Mouse (Mus musculus) cerebellum, postnatal 14 days (tissue): ENCODE data around the gene Treml1.
A peak's percentile ranks its signal among the peaks of the same experiment; 100 is the strongest.
"Not testable (repeated sequence)": the region's sequence is repeated elsewhere in the genome, so short reads cannot be mapped to it uniquely, and the experiment has no call there.

Source experiments
- DNase-seq, 2 experiments: peaks; one replicate each; pipeline ENCODE4 v3.0.0; 2021; ENCODE audit warnings: mixed read lengths in 2 of 2

The Treml1 gene

DNA sequence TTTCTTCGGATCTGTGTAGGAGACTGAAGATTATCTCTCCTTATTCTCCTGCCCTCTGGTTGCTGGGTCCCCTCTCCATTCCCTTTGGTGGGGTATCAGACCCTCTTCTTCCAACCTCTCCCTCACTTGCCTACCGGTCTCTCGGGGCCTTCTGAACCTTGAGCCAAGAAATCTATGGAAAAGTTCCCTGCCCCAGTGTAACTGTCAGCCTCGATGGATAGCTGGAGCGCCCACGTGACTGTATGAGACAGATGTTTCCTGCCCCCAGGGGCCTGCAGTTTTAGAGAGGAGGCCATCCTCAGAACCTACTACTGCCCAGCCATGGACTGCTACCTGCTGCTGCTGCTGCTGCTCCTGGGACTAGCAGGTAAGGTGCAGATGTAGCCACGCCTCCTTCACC lies at the start of gene Treml1:
TSS of gene Treml1 (plus strand) at position 301 of the 400 bp plus-strand sequence.
- DNase-seq: no peak

DNA sequence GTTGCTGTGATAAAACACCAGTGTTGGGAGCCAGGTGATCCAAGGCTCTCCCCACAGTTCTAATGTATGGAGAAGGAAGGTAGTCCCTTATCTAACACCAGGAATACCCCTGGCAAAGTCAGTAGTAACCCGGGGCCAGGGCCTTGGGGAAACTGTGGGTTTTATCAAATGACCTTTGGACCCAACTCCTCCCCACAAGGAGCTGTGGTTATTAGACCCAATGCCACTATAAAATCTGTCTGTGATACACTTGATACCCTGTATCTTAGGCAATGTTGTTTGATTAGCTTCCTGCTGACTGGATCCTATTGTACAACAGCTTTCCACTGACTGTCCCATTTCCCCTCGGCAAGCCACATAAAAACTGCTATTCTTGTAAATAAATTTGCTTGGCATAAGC lies 47.6 kb upstream of the Treml1 start:
- DNase-seq: no peak

DNA sequence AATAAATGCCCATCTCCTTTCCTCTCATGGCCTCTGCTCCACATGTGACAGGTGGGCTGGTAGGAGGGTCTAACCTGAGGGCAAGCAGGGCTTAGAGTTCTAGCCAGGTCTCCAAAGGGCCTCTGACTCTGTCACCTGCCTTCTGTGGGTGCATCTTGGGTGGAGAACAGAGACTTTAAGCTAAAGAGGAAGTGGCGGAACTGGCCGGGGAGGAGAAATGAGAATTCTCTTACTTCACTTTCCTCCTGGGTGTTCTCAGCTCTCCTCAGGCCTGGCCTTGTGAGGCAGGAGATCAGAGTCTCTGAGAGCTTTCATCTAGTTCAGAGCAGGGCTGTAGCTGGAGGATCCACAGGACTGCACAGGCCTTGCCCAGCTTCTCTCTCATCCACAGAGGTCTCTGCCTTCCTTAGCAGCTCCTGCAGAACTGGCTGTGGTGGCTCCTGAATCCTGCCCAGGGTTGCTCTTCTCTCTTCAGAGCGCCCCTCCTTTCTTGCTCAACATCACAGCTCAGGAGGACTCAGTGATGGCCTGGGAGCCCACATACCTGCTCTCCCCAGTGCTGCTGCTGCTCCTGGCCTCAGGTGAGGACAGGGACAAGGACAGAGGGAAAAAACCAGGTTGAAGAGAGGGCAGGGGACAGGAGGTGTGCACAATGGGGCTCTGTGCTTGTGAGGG lies 43.7 kb upstream of the Treml1 start, which contains the start of gene B430306N03Rik:
TSS of gene B430306N03Rik (plus strand) at position 237 of the 675 bp plus-strand sequence.
- not testable (repeated sequence) for DNase-seq

DNA sequence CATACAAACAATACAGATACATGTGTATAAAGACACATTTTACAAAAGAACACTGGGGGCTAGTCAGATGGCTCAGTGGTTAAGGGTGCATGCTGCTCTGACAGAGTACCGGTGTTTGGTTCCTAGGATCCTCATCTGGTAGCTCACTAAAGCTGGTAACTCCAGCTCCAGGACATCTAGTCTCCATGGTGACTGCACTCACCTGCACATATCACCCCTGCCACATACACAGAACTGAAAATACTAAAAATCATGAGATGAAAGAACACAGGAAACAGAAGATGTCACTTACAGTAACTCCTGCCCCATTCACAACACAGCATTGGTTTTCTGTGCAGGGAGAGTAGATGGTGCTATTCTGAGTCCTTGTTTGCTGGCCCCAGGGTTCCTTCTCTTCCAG lies 41.0 kb upstream of the Treml1 start:
- DNase-seq: no peak

DNA sequence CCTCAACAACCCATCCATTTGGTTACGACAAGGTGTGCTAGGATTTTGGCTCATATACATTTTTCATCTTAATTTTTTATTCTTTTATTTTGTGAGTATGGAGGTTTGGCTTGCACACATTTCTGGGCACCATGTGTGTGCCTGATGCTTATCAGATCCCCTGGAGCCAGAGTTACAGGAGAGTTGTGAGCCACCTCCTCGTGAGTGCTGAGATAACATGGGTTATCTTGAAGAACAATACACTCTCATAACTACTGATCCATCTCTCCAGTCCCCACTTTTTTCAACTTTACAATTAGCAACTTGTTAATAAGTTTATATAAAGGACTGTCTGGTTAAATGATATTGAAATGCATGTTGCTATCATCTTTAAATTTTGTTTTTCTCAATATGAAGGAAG lies 38.4 kb upstream of the Treml1 start:
- no peak for DNase-seq

DNA sequence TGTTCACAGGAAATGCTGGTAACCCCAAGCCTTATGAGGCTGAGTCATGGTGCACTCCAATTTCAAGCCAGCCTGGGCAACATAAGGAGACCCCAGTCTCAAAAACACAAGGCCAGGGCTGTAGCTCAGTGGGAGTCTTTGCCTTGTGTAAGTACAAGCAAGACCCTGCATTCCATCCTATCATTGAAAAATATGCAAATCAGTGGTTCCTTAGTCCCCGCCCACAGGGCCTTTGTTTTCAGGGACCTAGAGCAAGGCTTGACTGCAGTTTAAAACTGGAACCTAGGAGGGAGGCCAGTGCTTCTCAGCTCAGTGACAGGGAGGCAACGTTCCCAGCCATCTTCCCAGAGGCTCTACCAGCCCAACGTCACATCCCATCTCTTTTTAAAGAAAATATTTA lies 36.5 kb upstream of the Treml1 start:
- no peak for DNase-seq

DNA sequence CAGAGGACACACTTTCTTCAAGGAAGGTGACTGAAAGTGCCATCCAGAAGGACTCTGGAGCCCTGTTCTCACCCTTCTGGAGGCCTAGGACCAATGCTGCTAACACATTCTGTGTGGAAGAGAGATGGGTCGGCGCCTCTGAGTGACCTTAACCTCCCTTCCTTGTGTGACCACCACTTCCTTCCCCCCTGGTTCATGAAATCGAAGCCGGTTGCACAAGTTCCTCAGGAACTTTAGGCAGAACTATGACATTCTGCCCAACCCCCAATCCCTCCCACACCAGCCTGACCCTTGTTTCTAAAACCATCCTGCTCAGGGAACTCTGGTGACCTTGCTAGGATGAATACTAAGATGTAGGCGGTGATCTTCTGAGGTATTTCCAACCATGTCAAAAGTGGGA lies 35.5 kb upstream of the Treml1 start:
- DNase-seq: no peak

DNA sequence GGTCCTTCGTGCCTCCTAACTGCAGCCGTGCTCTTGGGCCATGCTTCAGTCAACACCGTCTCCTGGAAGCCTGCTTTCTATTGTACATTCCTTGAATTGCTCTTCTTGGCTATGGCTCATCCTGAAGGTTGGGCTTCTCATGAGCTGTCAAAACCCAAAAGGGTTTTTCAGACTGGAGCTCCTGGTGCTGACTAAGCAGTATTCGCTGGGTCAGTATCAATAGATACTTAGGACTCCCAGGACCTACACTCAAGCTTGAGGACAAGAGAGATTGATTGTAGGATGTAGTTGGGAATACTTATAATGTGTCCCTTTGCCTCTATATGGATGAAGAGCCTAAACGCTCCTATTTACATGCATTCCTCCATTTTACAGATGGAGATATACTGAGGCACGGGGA lies 34.6 kb upstream of the Treml1 start:
- no peak for DNase-seq

DNA sequence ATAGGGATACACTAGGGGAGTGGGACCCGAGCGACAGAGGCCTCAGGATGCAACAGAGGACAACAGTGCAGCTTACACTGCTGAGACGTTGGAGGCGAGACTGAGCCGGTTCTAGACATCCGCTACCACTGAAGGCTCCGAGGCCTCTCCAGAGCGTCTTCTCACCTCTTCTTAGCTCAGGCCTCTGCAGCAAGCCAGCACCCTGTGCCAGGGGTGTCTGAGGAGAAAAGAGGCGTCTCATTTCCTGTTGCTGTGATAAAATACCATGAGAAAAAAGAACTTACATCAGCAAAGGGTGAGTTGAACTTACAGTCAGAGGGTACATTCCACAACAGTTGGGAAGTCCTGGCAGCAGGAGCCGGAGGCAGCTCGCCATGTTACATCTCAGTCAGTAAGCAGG lies 34.1 kb upstream of the Treml1 start:
- DNase-seq: no peak

DNA sequence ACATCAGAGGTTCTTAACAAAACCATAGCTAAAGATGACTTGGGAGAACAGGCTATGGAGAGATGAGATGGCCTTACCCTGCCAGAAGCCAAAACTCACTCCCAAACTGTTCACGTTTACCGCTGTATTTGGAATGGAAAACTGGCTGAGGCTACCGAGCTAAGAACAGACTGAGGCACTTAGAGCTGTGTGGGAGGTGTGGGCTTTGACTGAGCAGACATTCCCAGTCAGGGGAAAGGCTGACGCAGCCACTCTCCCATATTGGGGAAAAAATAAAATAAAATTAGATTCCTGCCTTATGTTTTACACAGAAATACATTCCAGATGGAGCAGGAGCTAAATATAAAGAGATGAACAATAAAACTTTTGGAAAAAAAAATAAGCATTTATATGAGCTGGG lies 33.1 kb upstream of the Treml1 start:
- DNase-seq: no peak

DNA sequence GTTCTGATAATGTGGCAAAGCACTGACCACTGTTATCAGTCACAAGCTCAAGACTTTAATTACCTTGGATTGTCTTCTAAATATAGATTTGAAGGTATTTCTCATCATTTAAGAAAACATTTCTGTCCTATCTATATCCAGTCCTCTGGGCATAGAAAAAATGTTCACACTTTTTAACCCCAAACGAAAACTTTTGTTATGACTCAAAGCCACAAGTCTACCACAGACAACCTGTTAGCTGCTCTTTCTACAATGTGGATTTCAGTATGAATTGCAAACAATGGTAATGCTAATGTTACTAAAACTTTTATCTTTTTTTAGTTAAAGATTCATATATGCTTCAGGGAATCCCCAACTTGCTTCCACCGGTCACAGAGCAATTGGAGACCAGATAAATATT lies 27.2 kb upstream of the Treml1 start:
- no peak for DNase-seq

DNA sequence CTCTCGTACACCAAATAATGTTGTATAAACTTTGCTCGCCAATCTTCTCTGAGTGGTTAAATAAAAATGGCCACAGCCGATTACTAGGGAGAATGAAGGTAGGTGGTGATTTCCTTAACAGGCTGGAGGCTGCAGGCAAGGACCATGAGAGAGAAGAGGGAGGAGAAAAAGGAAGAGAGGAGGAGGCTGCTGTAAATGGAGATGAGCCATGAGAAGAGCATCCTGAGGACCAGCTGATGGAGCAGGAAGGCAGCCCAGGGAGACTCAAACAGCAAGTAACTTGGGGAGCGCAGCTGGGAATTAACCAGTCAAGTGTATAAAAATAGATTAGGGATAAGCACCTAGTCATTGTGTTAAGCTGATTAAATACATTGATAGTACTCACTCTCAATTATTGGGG lies 25.5 kb upstream of the Treml1 start:
- no peak for DNase-seq

DNA sequence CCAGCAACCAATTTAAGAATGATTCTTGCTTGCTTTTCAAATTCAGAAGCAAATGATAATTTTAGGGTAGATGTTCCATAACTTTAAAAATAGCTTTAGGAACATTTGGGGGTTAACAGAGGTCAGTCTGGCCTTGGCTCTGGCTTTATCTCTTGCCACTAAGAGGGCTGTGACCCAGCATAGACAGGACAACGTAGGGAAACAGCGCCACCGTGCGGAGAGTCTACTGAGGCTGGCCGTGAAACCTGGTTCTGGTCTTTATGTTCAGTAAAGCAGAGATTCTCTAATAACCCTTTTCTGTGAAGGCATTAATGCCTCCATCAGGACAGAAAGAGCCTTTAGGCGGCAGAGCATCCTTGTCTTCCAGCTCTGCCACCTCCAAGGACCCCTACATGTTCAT lies 22.9 kb upstream of the Treml1 start:
- peak; percentile 87 to 93 for DNase-seq

DNA sequence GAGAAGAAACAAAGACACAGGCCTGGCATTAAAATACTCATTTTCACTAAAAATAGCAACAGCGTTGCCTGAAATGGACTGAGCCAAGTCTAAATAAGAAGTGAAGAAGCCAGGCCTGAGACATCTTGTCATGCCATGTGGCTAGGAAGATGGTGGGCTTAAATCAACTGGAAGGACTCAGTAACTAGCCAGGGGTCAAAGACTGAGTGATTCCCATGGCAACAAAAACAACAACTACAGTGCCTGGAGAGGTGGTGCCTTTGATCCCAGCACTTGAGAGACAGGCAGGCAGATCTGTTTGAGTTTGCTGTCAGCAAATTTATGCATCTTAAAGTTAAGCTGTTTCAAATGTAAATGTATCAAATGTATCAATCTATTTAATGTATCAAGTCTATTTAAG lies 19.4 kb upstream of the Treml1 start:
- no peak for DNase-seq

DNA sequence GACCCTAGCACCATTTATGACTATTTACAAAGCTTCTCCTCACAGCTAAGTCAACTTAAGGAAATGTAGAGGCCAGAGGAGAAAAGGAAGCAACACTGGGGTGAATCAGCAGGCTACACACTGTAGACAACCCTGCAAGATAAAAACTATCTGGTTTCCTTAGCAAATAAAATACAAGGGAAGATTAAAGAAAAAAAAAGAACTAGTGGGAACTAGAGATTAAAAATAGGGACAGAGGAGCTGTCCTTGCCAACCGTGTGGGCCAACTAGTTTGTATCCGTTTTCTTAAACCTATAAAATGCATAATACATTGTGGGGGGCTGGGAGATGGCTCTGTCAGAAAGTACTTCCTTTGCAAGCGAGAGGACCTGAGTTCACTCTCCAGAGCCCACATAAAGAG lies 17.8 kb upstream of the Treml1 start:
- no peak for DNase-seq

DNA sequence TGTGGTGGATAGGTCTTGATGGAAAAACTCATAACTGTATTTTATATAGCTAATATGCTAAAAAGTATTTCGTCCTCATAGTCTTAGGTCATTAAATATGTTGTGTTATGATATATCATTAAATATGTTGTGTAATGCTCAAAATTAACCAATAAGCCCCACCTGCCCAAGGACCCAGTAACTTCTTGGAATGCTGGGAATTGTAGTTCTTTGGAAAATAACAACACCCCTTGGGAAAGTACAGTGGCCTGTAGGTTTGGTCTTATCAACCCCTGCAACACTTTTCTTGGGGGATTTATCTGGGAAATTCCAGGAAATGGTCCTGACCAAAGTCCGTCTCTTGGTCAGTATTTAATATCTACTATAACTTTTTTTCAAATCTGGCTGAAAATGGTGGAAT lies 16.7 kb upstream of the Treml1 start:
- no peak for DNase-seq

DNA sequence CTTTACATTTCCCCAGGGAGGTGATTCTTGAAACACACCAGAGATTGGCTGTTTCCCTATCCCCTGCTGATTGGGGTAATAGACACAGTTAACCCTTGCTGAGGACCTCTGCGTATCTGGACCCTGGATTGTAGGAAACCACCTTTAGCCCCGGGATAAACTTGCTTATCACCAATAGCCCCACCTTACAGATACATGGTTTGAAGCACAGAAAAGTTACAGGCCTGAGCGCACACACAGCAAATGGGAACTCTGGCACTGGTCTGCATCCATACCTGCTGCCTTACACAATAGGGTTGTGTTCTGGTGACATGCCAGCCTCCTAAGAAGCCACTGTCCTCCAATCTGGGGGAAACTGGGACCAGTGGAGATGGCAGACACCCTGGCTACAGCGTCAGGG lies 13.9 kb upstream of the Treml1 start:
- no peak for DNase-seq

DNA sequence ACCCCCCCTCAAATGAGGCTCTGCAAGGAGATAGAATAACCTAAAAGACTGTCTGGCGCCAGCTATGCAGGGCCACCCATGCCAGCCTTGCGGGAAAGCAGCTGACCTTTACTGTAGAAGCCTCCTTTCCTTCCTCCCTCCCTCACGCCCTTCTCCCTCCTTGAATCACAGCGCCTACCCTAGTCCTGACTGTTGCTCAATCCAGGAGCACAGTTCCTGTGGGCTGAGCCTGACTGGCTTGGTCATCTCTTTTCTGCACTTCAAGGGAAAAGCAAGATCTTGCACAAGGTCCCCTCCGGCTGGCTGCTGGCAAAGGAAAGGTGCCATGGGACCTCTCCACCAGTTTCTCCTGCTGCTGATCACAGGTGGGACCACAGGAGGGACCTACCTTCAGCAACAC lies 13.5 kb upstream of the Treml1 start, which contains the start of gene Trem2:
TSS of gene Trem2 (plus strand) at position 171 of the 400 bp plus-strand sequence.
- DNase-seq: peak in 1 of 2 experiments; percentile 16

DNA sequence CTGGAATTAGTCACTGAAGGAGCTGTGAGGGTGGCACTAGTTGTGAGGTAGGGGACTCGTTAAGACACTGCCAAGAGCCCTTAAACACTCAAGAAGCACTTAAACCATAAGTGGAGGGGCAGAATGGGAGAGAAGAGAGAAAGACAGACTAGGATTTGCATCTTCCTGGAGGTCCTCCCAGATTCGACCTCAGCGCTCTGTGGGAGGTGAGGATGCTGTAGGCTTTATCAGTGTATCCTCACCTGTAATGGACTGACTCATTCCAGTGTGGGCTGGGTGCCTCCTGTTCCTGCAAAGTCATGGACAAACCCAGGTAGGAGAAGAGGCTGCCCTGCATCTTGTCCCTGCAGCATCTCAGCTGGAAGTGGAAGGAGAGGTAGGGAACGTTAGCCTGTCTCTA lies 12.9 kb upstream of the Treml1 start:
- DNase-seq: no peak

DNA sequence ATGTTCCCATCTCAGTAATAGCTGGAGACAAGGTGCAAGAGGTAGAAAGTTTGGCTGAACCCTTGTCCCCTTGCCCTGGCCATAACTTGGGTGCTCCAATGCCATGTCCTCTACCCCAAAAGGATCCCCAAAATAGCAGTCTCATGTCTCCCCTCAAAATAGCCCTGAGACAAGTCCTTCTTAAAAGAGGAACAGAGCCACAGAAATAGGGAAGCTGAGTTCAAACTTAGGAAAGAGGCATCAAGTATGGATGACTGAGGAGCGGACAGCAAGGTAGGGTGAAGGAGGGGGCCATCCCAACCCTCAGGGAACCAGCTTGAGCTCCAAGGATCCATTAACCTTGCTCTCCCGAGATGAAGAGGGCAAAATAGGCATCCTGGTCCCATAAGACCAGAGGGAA lies 12.4 kb upstream of the Treml1 start:
- DNase-seq: no peak

DNA sequence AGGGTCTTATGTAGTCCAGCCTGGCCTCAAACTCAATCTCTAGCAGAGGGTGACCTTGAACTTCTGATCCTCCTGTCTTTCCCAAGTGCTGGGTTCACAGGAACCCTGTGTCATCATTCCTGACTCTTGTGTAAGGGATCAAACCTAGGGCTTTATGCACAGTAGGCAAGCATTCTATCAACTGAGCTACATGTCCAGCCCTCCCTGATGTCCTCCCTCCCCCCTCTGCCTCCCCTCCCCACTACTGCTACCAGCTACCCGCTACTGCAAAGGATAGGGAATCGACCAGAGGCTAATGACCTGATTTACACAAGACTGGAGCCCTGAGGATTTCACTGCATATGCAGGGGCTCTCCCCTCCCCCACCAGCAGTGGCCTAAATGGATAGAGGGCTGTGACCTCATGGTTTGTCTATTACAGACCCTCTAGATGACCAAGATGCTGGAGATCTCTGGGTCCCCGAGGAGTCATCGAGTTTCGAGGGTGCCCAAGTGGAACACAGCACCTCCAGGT lies 9.0 kb upstream of the Treml1 start:
- DNase-seq: no peak

DNA sequence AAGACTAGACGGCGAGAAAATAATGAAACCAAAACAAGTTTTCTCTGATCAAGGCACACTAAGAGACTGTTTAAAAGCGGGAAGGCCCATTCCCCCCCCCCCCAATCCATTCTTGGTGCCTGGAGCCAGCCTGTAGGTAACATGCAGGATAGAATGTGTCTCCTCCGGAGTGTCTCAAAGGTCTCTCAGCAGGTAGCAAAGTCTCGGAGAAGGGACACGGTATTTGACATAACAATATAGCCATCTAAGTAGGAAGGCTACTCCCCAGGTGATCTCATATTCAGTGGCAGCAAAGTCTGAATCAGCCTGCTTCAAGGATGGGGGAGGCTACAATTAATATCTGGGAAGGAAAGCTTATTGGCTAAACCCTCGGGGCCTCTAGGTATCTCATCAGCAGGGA lies 6.7 kb upstream of the Treml1 start:
- DNase-seq: not testable (repeated sequence)

DNA sequence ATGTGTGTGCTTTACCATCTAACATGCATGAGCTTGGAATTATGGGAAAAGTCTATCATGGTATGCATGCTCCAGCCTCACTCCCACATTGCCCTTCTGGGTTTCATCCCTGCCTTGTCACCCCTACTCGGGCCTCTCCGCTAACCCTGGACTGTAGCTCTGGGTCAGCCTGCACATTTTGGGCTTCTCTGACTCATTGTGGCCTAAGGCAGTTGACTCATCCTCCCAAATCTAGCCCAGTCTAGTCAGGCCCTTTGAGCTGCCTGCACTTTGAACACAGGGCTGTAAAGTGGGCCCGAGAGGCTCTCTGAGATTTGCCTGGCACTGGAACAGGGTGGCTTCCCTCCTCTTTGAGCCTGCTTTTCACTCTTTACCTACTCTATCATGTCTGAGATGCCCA lies 3.9 kb upstream of the Treml1 start:
- DNase-seq: no peak

DNA sequence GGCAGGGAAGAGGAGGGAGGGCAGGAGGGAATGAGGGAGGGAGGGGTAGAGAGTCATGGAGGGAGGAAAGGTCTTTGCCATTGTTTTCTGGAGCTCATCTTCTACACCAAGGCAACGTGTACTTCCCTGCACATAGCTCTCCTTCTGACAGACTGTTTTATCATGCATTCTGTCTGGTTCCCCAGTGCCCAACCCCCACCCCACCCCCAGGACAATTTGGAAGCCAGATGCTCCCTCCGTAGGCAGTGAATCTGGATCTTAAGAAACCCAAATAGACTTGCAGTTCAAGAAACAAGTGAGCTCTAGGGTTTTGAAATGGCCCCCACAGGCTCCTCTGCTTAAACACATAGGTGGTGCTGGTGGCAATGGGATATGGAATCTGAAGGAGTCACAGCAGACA lies 1.8 kb upstream of the Treml1 start:
- DNase-seq: no peak

DNA sequence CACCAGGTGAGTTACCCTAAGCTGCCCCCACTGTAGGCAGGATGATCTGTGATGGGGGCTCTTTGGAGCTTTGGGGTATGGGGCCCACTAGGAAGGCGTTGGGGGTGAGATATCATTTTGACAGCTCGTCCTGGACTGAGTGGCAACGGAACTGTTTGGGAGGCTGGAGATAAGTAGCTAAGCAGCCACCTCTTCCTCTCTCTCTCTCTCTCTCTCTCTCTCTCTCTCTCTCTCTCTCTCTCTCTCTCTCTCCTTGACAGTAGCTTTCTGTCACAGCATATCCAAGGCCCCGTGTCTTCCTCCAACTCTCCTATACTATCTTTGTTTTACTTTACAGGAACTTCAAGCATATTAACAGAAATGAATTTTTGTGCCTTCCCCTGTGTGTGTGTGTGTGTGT lies 746 bp downstream of the Treml1 start:
- DNase-seq: no peak
